Mouse (Mus musculus) T-helper 2 cell (primary cell): ENCODE data around the gene Mia3.
"Not testable (repeated sequence)": the region's sequence is repeated elsewhere in the genome, so short reads cannot be mapped to it uniquely, and the experiment has no call there.

Experiments
- in situ Hi-C: fragments of 300-600 bp; cut with MboI, MseI; formaldehyde crosslinking; loops from one replicate; pipeline ENCODE4 v1.15.1; 2025; ENCODE audit warnings: high pct_unique_total_duplicates

Mia3 gene

DNA sequence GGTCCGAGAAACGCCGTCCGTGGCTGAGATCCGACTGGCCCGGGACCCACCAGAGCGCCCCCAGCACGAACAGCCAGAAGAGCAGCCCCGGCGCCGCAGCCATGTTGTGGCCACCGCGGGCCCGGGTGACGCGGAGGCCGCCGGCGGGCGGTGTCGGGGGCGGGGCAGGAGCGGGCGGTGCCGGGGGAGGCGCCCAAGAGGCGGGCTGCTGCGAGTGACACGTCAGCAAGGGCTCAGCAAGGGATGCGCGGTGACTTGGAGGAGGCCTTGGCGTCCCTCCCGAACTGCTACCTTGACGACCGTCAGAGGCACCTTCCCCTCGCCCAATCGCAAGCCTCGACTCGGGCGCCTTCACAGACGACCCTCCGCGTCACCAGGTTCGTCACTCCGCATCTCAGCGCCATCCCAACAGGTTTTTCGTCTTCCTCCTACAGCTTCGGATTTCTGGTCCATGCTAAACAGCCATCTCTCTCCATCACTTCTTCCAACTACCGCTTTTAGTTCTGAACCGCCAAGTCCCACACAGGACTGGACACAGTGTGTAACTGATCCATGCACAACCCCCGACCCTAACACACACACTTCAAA lies at the start of gene Mia3:
Gene Mia3, minus strand, starts transcription at position 127 of the 588 bp plus-strand sequence.
- in situ Hi-C loops = no loop called here

DNA sequence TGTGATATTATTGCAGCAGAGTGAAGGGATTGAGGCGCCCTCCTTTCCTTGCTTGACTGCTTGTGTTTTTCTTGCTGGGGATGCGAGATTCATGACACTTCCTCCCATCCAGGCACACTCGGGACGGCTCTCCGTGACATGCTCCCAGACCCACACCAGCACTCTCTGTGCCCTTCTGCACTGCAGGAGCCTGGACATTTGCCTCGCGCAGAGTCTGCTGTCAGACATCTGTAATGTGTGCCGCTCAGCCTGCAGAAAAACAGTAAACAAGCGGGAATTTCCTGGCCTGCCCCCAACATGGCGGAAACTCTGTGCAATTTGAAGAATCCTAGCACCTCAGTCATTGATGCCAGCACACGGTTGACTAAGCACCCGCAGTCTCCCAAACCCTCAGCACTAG lies 48.5 kb upstream of the Mia3 start, which contains the start of gene Hhipl2:
Gene Hhipl2, plus strand, starts transcription at position 343 of the 400 bp plus-strand sequence.
- in situ Hi-C loops = no loop called here

DNA sequence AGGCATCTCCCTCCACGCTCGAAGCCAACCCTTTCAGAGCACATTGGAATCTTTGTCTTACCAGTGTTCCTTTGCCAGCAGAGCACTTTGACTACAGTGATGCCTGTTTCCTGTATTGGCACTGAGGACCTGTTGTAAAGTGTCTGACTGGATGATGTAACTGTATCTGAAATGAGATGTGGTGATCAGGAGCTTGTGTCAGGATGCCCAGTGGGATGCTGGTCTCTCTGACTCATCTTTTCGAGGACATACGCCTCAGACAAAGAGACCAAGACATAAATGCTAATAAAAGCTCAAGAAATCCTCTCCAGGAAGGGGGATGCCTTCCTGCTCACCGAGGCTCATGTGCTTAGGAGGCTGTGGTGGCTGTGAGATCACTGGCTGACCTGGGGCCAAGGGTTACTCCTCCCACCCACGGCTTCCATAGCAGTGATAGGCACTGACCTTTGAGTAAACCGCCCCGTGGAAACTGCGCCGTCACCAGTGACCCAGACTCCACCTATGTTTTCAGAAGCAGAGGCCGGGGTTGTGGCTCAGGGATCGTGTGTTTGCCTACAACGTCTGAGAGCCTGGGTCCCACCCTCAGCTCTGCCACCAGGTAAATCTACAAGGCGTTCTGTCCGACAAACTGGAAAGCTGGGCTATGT lies 44.9 kb upstream of the Mia3 start:
- in situ Hi-C loops = no loop called here

DNA sequence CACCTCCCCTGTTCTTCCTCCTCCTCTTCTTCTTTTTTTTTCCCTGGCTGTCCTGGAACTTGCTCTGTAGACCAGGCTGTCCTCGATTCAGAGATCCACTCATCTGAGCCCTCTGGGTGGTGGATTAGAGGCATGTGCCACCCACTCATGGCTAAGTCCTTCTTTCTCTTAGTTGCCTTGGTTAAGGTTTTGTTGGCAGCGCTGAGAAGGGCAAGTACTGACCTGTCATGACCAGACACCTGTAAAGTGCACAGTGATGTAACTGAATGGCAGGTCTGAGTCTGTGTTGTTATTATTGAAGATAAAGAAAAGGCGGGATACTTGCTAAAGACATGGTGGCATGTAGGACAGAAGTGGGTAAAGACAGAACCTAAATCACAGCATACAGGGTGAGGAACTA lies 34.0 kb upstream of the Mia3 start:
- in situ Hi-C loops = loop anchor here (5.0 kb wide), 1 partner anchor 46 kb away; no protein-coding TSS in a partner anchor

DNA sequence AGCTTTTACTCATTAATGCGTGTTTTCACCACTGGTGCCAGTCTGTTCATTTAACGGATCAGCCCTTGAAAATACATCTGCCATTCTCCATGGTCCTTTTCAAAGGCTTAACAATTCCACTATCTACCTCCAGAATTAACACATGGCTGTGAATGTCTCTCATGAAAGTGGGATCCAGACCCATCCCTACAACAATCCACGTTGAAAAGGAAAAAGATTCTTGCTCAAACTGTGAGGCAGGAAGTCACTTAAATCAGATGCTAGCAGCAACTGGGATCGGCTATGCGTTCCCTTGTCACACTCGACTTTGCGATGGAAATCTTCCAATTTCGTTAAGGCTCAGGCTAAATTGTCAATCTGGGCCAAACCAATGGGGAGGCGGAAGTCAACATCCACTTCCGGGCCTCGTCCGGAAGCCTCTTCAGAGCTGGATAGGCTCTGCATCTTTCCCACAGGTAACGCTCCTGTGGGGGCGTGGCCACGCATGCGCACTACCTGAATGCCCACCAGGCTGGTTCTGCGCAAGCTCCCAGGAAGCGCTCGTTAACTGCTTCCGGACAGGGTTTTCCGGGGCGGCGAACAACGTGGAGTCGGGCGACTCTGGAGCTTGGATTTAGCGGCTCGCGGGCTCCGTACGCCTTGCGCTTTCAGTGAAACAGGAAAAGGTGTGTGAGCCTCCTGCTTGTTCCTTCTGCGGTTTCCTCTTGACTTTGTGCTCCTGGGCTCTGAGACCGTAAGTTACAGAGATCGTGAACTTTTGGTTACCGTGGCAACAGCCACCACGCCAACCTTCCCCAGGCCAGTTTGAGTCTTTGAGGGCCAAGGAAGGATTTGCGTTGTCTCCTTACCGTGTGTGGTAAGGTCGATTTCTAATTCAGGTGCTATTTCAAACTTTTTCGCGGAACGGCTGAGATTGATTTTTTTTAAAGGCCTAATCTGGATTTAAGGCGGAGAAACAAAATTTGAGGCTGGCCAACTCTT lies 19.4 kb upstream of the Mia3 start, which contains the start of gene Taf1a:
Gene Taf1a, plus strand, starts transcription at position 556 of the 981 bp plus-strand sequence.
- in situ Hi-C loops = no loop called here

DNA sequence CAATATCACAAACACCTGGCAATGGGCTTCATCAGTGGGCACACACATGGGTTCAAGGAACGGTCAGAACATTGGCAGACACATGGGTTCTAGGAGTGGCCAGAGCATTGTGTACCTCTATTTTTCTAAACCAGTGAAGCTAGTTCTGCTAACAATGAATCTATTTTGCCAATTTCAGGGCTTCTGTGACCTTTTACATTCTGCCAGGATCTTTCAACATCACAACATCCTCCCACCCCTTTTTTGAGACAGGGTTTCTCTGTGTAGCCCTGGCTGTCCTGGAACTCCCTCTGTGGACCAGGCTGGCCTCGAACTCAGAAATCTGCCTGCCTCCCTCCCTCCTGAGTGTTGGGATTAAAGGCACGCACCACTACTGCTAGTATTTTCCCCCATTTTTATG lies 18.1 kb upstream of the Mia3 start:
- in situ Hi-C loops = not testable (repeated sequence)

DNA sequence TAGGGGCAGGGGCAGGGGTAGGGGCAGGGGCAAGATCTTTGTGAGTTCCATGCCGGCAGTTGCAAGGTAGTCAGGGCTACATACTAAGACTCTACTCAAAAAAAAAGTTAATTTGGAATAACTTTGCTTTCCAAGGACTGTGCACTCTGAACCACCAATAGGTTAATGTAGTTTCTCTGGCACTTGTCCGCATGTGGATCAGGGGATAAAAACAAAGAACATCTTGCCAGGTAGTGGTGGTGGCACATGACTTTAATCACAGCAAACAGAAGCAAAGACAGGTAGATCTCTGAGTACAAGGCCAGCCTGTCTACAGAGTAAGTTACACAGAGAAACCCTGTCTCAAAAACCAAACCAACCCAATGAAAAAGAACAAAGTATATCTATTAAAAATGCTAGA lies 13.3 kb upstream of the Mia3 start:
- in situ Hi-C loops = no loop called here

DNA sequence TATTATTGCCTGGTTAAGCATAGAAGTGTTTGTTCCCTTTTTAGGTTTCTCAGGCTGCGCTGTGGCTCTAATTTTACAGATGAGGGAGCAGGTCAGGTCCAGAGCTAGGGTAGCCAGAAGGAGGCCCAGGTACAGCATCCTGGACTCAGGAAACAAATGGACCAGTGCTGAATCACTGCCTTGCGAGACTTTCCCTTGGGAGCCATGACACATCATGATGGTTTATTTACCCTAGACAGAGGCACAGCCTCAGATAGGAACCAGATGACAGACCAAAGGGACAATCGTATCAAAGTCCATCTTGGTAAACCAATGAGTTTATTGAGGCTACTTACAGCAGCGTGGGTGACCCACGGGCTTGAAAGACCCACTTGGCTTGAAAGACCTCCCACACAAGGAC lies 12.5 kb upstream of the Mia3 start:
- in situ Hi-C loops = no loop called here

DNA sequence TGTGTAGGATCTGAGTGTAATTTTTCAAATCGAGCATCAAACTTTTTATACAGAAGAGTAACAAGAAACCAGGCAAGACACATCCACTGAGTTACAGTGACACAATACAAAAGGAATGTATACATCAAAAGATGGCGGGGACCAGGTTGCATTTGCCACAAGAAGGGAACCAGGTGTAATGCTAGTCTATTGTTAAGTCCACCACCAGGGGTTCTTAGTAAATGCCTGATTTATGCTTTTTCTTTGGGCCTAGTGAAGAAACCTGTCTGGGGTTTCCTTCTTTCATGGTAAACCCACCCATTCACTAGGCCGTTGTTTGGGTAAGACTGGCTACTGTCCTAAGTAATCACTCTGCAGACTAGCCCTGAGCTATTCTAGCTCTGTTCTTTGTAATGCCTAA lies 10.0 kb upstream of the Mia3 start:
- in situ Hi-C loops = not testable (repeated sequence)

DNA sequence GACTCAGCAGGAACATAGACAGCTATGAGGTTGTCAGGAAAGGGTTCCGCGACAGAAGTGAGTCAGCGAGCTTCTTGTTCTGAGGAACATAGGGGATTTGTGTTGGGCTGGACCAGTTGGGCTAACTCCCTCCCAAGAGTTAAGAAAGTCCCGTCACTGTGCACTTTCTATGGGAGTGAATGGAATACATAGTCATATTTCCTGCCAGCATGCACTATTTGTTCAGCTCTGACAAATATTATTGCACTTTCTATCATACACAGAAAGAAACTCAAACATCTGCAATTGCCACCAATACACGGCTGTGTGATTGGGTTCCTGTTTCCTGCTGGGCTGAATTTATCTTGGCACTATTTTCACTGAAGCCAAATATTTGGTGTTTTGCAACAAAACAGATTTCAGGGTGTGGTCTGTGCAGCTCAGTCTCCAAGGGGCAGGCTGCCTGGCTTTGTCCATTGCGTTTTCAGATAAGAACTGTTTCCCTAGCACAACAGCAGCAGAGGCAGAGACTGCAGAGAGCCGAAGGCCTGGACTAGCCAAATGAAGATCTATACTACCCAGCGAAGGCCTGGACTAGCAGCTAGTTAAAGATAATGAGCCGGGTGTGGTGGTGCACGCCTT lies 9.1 kb upstream of the Mia3 start:
- in situ Hi-C loops = no loop called here

DNA sequence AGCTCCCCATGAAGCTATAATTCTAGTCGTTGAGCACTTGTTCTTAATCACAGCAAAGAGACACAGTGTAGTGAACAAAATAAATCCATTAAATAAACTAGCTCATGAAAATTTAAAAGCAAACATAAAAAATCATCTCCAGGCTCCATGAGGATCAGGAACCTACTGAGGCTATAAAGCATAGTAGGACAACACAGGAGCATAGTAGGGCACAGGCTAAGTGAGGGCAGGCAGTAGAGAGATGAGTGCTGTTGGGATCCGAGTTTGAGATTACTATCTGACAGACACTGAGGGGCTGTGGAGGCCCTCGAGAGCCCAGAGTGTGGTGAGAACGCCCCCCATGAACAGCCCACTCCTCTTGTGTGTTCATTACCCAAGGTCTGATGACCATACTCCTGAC lies 7.7 kb upstream of the Mia3 start:
- in situ Hi-C loops = no loop called here

DNA sequence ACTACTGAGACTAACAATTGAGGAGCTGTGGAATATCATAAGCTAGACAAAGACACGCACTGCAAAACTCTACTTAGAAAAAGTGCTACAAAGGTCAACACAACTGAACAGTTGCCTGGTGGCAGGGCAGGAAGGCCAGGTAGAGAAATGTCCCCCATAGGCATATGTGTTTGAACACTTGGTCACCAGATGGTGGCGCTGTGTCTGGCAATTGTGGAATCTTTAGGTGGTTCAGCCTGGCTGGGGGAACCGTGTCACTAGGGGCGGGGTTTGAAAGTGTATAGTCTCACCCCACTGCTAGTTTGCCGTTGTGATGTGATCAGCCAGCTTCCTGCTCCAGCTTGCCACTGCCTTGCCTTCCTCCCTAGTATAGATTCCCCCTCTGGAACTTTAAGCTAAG lies 5.4 kb upstream of the Mia3 start:
- in situ Hi-C loops = no loop called here

DNA sequence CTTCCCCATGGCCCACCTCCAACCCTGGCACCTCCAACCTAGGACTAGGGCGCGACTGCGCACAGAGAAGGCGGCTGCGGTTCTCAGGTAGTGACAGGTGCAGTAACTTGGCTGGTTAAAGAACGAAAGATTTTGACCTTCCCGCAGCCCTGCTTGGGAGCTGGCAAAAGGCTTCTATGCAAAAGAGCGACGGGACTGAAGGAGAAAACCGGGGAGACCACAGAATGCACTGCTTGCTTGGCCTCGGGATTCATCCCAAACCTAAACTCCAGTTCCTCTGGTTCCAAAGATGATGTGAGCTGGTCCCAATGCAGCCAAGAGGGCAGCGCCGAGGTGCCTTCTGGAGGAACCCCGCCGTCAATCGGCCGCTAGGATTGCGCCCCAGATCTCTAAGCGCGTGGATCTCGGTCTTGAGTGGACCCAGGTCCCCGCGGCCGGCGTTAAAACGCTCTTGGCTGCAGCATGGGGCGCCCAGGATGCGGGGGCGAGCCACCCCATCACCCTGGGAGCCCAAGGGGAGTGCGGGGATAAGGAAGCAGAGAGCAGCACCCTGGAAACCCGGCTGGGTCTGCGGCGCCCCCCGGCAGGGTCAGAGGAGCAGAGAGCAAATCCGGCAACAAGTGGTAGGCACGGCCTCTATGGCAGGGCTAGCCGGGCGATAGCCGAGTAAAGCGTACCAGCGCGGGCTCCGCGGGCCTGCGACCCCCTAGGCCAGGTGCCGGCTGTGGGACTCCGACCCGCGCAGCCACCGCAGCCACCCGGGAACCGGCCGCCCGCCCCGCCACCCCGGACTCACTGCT lies 552 bp downstream of the Mia3 start:
- in situ Hi-C loops = no loop called here

DNA sequence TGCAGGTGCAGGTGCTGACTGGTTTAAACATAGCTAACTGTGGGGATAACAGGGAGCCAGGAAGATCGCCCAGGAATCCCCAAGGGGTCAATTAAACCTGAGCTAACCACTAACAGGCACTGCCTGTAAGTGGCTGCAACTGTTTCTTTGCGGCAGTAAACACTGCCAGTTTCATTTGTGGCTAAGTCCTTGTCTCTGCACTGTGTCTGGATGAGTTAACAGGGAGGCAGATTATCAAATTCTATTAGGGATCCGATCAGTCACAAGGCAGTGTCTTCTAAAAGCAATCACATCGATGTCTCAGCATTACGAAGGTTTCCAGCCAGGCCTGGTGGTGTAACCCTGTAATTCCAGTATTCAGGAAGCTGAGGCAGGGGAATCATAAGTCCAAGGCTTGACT lies 3.0 kb downstream of the Mia3 start:
- in situ Hi-C loops = no loop called here

DNA sequence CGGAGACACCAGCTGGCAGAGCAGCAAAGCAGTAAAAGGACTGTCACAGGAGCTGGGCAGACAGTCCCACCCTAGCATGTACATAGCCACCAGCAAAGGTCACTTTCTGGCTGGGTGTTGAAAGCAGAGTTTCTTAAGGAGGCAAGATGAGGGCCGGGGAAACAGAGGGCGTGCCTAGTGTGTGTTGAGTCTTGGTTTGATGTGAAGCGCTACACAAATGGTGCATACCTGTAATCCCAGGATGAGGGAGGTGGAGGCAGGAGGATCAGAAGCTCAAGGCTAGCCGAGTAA lies 5.8 kb downstream of the Mia3 start:
- in situ Hi-C loops = no loop called here

DNA sequence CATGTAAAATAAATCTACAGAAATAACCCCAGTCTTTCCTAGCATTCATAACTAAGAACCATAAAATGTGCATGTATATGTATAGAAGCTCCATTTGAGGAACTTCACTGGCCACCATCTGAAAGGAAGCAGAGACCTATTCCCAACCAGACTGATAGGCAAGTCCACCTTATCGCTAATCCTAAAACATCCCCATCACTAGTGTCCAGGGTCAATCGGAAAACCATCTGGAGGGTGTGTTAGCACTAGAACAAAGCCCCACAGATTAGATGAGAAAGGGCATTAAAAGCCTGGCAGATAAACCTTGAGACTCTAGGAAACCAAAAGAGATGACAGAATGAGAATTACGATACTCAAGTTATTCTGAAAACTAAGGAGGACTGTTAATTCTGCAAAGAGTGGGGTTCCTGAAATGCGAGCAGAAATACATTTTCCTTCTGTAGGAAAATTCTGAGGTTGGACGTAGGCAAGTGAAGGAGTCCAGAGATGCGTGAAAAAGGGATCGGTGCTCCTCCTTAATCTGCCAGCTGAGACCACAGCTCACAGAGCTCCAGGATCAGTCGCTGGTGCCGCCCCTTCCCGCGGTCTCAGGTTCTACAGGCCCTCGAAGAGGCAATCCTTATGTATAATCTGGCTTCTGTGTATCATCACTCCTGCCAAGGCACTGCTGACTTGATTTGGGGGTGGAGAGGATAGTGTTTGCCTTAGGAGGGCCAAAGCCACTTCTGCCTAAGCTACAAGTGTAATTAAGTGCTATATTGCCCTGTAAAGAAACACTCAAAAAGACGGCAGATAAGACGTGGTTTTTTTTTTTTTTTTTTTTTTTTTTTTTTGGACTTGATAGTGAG lies 6.4 kb downstream of the Mia3 start:
- in situ Hi-C loops = no loop called here

DNA sequence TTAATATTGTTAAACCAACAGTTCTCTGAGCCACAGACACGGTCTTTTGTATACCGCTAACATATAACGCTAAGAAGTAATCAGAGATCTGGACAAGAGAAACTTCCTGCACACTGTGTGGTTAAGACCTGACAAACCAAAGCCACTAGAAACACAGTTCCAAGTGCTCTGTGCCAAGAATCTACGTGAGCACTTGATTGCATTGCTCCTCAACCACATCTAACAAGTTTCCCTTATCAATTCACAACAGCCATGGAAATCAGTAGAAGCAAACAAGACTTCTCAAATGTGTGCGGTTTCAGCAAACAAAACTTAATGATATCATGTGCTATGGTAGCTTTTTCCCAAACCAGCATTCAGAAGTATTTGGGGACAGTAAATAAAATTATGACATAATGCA lies 7.1 kb downstream of the Mia3 start:
- in situ Hi-C loops = no loop called here

DNA sequence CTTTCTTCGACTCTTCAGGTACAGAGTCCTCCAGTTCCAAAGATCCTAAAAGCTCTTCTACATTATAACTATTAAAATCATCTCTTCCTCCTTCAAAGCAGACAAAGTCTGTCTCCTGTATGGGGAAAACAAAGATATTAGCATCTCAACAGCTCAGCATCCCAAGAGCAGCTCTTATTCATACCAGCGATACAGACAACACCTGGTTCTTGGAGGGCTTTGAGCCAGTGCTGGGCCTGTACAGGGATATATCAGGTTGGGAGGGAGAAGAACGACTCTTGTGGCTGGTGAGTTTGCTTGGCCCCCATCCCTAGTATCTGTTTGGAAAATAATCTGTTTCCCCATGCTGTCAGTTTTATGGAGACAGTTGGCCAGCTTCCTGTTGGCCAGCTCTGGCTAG lies 10.5 kb downstream of the Mia3 start:
- in situ Hi-C loops = loop anchor here (5.0 kb wide), 1 partner anchor 43 kb away; no protein-coding TSS in a partner anchor

DNA sequence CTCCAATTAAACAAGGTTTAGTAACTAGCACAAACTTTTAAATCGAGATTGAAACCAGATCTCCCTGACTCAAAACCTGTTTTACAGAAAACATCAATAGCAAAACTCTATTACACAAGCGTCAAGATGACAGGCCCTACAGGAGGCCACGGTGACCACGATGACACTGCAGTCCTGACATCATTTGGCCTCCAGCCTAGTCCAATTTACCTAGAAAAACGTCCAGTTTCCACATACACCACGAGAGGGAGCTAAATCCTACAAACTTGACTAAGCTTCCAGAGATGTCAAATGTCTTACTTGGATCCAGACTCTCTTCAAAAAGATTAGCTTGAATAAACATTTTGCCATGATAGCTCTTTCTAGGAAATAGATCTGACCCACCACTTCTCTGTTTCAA lies 19.5 kb downstream of the Mia3 start:
- in situ Hi-C loops = no loop called here

DNA sequence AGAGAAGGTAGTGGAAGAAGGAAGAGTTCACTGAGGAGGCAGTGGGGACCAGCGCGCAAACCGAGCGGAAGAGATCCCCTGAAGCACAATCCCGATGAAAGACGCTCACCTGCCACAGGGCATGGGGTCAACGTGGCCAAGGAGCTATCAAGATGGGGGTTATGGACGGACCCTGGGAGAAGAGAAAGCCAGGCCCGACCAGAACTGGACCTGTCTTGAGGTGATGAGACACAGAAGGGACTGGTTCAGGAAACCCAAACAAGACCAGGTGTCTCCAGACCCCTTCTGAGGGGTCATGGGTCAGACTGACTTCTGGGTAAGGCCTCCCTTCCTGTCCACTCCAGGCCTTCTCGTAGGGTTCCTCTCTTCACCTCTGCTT lies 23.5 kb downstream of the Mia3 start:
- in situ Hi-C loops = no loop called here
